Mouse (Mus musculus): ENCODE results near the gene Tmem230.

DNA sequence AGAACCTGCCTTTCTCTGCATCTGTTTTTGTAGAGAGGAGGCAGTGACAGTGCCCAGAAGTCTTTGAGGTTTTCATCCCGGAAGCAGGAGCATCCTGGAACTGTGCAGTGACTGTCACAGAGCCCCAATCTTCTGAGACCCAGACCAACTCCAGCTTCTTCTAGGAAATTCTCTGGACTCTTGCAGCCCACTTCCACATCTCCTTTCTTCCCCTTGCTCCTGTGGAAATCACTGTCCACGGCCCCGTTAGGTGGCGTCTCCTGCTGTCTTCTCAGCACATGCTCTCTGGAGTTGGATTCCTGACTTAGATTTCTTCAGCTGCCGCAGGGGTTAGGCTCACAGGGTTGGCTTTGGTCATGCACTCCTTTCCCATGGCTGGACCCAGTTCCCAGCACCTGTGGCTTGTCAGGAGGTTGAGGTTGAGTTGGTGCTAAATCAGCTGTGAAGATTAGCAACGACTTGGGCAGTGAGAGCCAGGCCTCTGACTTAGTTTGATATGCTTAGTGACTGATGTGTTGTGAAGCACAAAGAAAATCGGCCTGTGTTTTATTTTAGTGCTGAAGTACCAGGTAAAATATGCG lies 30.8 kb upstream of the Tmem230 start:
- TF ChIP-seq POLR2A (IDR thresholded peaks at IDR 0.05; ENCODE audit: borderline replicate concordance, extremely low read depth, insufficient read depth, insufficient read length, poor library complexity, severe bottlenecking) = no peak
- no peak for TF ChIP-seq CTCF (IDR thresholded peaks at IDR 0.05; ENCODE audit: borderline replicate concordance, extremely low read depth, insufficient read depth, insufficient read length)

Measured in brain, embryonic 14.5 days (tissue).